Mouse (Mus musculus) 416B (cell line): ENCODE measurements at regions not wholly inside any gene's neighbourhood (a gene's known extent, or its start where the extent isn't known, plus 50 kb on each side); places are given as distances from the start of the nearest gene placed in this dataset.
A peak's percentile ranks its signal among the peaks of the same experiment; 100 is the strongest.

Experiments
- DNase-seq: peaks from one replicate; pipeline ENCODE4 v3.0.0; 2011; ENCODE audit warnings: low read depth

- DNase-seq = peak; percentile 63
These were observed 130.0 kb upstream of the Zc3h12c start for GRCm38 (mm10) chr9:52298329-52298728.

DNA sequence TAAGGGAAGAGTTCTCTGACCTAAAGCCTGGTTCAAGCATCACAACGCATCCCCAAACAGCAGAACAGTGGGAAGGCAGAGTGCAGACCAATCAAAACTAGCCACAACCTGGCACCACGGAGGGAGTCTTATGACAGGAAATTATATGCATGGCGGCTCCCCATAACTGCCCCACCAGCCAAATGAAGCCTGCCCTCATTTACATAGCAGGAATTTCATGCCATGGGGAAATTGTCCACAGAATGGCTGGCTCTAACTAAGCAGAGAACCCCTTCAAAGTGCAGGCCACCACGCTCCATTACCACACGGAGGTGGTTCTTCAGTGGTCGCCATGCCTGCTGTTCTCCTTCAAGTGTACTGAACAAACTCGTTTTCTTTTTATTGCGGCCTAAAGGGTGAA lies 126.3 kb upstream of the Zc3h12c start:
- DNase-seq = no peak

DNA sequence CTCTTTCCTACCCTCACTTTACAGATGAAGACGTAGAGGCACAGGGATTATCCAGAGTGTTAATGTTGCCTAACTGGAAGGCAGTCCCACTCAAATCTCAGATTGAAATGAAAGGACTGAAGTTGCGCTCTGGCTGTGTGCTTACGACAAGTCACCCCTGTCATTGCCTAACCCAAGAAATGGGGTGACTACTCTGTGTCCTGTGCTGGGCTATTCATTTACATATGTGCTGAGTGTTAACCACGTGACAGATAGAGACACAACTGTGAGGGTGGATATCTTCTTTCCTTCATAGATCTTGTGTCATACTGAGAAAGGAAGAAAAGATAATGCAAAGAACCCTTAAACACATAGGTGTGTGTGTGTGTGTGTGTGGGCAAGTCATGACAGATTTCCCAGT lies 120.7 kb upstream of the Zc3h12c start:
- DNase-seq = peak; percentile 41

DNA sequence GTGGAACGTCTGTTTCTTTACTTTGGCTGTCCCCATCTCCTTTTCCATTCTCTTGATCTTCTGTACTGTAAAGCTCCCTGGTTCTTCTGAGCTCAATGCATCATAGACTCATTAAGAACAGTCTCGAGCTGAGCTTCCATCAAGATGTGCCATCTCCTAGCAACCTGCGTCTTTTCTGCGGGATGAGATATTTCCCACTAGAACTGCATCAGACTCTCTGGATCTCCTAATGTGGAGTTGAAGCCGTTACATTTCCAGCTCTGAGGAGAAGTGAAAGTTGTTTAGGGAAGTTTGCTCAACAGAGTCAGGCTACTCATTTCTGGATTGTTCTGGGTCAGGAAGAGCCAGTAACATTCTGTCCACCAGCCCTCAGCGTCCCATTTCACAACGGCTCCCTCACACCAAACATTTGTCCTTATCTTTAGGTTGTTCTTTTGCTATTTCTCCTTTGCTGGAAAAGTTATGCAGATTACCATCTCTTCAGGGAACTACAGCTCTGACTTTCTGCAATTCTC lies 119.4 kb upstream of the Zc3h12c start:
- peak; percentile 6 for DNase-seq

DNA sequence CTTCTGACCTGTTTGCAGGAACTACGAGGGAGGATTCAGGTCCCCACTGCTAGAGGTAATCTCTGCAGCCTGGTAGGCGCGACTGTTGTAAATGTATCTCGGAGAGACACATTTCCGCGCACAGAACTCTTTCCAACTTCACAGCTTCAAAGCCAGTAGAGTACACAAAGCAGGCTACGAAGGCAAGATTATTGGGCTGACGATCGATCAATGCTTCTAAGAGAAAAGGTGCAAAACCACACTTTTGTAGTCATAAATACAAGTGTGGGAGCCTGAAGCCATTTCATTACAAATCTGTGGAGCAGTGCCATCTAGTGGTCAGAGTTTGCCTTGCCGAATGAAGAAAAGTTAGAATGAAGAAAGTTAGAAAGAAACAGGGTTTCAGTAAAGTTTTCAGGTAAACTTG lies 118.9 kb upstream of the Zc3h12c start:
- DNase-seq = peak; percentile 69

- no peak for DNase-seq
These were observed 117.7 kb upstream of the Zc3h12c start for GRCm38 (mm10) chr9:52286104-52286503.

DNA sequence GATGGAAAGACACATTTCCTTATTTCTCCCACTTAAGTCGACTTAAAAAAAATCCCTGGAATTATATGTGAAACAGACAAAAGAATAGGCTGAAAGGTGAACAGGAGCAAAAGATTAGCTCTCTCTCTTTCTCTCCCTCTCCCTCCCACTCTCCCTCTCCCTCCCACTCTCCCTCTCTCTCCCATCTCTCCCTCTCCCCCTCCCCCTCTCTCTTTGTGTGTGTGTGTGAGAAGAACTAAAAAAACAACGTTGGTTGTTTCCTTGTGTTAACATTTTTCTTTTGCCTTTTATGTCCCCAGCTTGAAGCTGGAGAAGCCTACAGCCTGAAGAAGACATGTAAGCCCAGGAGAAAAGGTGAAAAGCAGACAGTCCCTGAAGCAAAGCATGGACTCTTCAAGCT lies 115.2 kb upstream of the Zc3h12c start:
- no peak for DNase-seq

DNA sequence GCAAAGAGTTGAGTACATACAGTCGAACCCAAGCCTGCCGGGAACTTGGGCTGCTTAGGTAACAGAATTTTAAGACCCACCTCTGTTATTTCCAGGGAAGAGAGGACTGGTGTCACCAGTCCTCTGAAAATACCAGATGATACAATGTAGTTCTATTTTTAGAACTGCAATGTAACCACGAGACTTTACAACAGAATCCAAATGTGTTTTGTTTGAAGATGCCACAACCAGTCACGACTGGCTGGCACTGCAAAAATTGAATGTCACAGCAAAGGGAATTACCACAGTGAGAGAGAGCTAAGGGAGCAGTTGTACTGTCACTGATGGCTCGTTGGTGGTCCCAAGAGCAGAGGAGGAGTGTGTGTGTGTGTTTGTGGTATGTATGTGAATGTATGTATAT lies 112.6 kb upstream of the Zc3h12c start:
- DNase-seq = peak; percentile 9

GRCm38 (mm10) chr9:52280556-52280955 lies 112.2 kb upstream of the Zc3h12c start:
- no peak for DNase-seq

GRCm38 (mm10) chr9:52278701-52279023 lies 110.3 kb upstream of the Zc3h12c start:
- DNase-seq = no peak

DNA sequence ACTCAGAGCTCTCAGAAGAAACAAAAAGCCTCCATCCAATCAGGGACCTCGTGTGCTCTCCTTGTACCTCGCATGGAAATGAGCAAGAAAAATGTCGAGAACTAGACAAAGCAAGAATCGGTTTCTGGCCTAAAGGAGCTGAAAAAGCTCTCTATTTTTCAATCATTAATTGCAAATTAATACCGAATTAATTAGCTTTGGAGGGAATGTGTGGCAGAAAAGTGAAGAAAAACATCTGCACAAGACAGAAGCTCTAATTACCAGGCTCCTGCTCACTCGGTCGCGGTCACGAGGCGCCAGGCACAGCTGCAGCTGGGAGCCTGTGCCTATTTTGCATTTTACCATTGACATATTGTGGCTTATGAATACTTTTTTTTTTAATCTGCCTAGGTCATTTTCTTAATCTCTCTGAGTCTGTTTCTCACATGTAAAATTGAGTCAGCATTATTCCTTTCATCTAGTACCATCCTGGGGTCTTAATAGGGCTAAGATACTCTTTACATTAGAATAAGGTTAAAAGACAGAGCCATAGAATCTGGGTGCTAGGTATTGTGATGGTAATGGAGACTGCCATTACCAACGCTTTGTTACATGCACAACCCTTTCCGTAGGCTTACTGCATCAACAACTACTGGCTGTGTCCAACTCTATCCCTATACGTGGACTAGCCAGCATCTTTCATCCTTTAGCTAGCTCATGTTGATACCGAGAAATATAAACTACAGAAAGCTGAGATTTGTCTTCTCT lies 109.8 kb upstream of the Zc3h12c start:
- no peak for DNase-seq

- DNase-seq = no peak
These were observed 105.6 kb upstream of the Zc3h12c start for GRCm38 (mm10) chr9:52273994-52274393.

GRCm38 (mm10) chr9:52272668-52273067 lies 104.3 kb upstream of the Zc3h12c start:
- no peak for DNase-seq

DNA sequence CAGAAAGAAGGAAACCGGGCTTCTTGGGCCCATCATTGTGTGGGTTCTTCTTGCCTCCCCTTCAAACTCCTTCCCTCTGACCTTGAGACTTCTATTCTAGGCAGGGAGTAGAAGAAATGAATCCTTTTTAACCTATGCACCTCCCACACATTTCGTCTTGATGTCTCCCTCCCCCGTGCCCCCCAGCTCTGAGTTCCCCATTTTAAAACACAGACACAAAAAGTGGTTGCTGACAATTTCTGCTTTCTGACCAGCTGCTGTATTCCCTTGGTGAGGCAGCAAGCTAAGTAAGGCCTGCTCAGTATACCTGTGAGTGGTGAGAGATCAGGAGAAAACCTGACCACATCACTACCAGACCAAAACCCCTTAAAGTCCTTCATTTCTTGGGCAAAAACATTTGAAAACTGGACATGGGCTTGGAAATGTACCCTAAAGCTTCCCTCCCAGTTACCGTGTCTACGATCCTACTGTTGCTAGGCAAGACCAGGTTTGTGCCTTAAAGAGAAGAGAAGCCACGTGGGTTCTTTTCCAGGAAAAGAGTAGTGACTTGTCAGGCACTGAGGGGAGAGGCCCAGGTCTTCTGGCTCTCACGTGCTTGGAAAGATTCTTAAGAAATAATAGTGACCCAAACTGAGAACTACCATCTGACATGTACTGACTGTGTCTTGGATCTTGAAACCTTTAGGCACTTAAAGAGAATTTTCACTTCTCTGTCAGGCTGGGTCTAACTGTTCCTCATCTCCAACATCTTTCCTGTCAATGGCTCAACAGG lies 103.2 kb upstream of the Zc3h12c start:
- DNase-seq = no peak

- peak; percentile 72 for DNase-seq
These were observed 93.2 kb upstream of the Zc3h12c start for GRCm38 (mm10) chr9:52261538-52261937.

DNA sequence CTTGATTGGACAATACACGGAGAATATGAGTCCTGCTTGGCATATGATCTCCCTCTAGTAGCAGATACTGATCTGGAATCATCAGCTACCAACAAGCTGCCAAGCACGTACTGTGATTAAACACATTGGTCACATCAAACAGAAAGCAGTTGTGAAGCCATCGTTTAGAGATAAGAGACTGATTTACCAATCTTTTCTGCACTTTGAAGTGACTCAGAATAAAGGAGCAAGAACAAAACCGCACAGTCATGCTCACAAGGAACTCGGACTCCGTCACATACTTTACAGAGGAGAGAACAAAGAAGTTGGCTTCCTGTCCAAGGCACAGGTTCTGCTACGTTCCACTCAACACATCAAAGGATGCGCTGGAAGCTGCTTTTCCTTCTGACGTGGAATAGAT lies 91.1 kb upstream of the Zc3h12c start:
- peak; percentile 94 for DNase-seq

GRCm38 (mm10) chr9:52255692-52256091 lies 87.3 kb upstream of the Zc3h12c start:
- no peak for DNase-seq

DNA sequence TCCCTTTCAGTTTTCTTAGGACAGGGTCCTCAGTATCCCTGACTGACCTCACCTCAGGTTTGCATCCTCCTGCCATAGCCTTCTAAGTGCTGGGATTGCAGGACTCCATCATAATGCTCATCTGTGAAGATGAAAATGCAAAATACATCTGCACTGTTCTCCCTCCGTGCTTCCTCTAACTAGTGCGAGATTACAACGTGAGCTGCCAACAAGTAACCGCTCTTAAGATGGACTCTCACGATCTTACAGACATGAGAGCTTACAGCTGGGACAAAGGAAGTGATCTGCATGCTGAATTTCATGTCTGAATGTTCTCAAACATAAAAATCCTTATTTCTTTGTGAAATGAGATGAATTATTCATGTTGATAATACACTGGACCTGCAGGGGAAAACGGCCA lies 86.1 kb upstream of the Zc3h12c start:
- no peak for DNase-seq

GRCm38 (mm10) chr9:52251455-52251854 lies 83.1 kb upstream of the Zc3h12c start:
- no peak for DNase-seq

DNA sequence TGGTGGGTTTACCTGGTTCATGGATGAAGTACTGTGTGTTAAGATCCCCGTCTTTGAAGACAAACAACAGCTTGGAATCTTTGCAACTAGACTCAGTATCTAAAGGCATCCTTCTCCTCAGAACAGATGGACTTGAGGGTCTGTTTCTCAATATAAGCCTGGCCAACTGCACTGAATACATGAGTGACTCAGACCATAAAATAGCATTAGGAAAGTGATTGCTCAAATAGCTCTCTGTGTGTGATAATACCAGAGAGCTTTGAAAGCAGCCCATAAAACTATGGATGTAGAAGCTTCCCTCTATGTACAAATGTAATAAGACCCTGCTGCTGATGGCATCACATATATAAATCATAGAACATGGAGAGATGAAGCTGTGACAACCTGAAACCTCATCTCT lies 78.3 kb upstream of the Zc3h12c start:
- peak; percentile 68 for DNase-seq

GRCm38 (mm10) chr9:52244081-52244480 lies 75.7 kb upstream of the Zc3h12c start:
- peak; percentile 78 for DNase-seq

- peak; percentile 86 for DNase-seq
These were observed 74.7 kb upstream of the Zc3h12c start for GRCm38 (mm10) chr9:52243032-52243431.

- no peak for DNase-seq
These were observed 73.2 kb upstream of the Zc3h12c start for GRCm38 (mm10) chr9:52241577-52241976.
